Mouse (Mus musculus) liver, embryonic 16.5 days (tissue): Measurements from ENCODE around the gene Adamts5. TPM values are rescaled to one million over a fixed set of nuclear protein-coding genes. Genes with fewer than 3 reads are reported as not detected.

ENCODE experiments used
- polyA plus RNA-seq: library from polyadenylated mRNA; unstranded; fragments of >200 nt; fragmentation: Nextera tagmentation; extraction: Ambion mirVana; gene quantifications from 2 replicates; pipeline ENCODE4 v1.2.1, GENCODE M21; 2015

The Adamts5 gene
- polyA plus RNA-seq, 1 experiment from 2014 or later, result 0.51 TPM

Other genes with a start within 250 kb of the Adamts5 start
- gene Adamts1, start 98.7 kb downstream of the Adamts5 start, polyA plus RNA-seq, result 8.2 and 9.4 TPM in 2 replicates